Comparison of ENCODE assay signal across 7 mouse cellular contexts in the genomic region with DNA sequence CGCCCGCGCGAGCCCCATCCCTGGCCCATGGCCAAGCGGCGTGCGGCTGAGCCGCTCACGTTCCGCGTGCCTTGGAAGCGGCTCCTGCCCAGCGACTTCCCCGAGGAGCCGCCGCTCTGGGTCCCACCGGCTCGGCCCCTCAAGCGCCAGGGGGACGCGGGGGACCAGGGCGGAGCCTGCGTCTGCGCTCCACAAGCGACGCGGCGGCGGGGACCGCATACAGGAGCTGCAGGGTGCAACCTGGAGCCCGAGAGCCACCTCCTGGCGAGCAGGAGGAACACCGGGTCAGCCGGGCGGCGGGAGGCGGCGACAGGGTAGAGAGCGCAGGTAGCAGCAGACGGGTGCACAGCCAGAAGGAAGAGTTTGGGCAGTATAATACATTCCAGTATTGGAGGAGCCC. TPM values are rescaled to one million over a fixed set of nuclear protein-coding genes. Genes with fewer than 3 reads are reported as not detected.
DNase-seq lines count a peak whose midpoint lies in the region; ATAC-seq lines count a peak whose summit lies in the region.

No protein-coding gene starts in this region.

- no peaks in the 10 kb centered on the region for H3K9me3 ChIP-seq in embryonic facial prominence, embryonic 13.5 days
- no peaks in the 10 kb centered on the region for H3K9me3 ChIP-seq in limb, embryonic 13.5 days
- H3K9me3 ChIP-seq in midbrain, embryonic 15.5 days: no peaks in the 10 kb centered on the region

- peak; percentile 85 to 90 for DNase-seq in adrenal gland, postnatal 36 days
- peak; percentile 8 to 21 for DNase-seq in heart, adult 9 months (ENCODE audit: low spot score in 2 of 2)
- DNase-seq in kidney, adult 9 months: peak; percentile 81
- DNase-seq in spleen, adult 18-20 months: peak; percentile 71 to 85

- no peaks in the 10 kb centered on the region for H3K36me3 ChIP-seq in embryonic facial prominence, embryonic 13.5 days
- no peaks in the 10 kb centered on the region for H3K36me3 ChIP-seq in limb, embryonic 13.5 days
- H3K36me3 ChIP-seq in midbrain, embryonic 15.5 days (replicated peaks): no peaks in the 10 kb centered on the region

- H3K27me3 ChIP-seq in embryonic facial prominence, embryonic 13.5 days: peaks cover 35% of the 10 kb centered on the region
- H3K27me3 ChIP-seq in limb, embryonic 13.5 days: peaks cover 32% of the 10 kb centered on the region
- 0 out of 2 replicates have a peak, but pooled peaks cover 16% of the 10 kb centered on the region for H3K27me3 ChIP-seq in midbrain, embryonic 15.5 days (replicated peaks)

- 1% methylated on average over 40 of the region's 40 CpGs for WGBS in embryonic facial prominence, embryonic 13.5 days
- WGBS in limb, embryonic 13.5 days: 1% methylated on average over 40 of the region's 40 CpGs
- under 1% methylated on average over 40 of the region's 40 CpGs for WGBS in midbrain, embryonic 15.5 days

- H3K9ac ChIP-seq in embryonic facial prominence, embryonic 13.5 days: peak overlapping the region; percentile 74
- H3K9ac ChIP-seq in limb, embryonic 13.5 days: peak overlapping the region; percentile 65
- peak overlapping the region; percentile 58 for H3K9ac ChIP-seq in midbrain, embryonic 15.5 days

- H3K27ac ChIP-seq in embryonic facial prominence, embryonic 13.5 days: no peak overlapping the region
- H3K27ac ChIP-seq in limb, embryonic 13.5 days: no peak overlapping the region
- H3K27ac ChIP-seq in midbrain, embryonic 15.5 days: no peak overlapping the region

- ATAC-seq in embryonic facial prominence, embryonic 13.5 days (ENCODE audit: insufficient number of reproducible peaks, insufficient read depth, low FRiP score, low TSS enrichment, low read depth): peak; percentile 75; the same call in 1 of the 2 replicates
- ATAC-seq in limb, embryonic 13.5 days (ENCODE audit: low FRiP score, low read depth): peak; percentile 87
- ATAC-seq in midbrain, embryonic 15.5 days (replicated peaks): peak; percentile 97

- H3K4me1 ChIP-seq in embryonic facial prominence, embryonic 13.5 days: no peaks in the 10 kb centered on the region; the same call in 1 of the 2 replicates
- 0 out of 2 replicates have a peak, but pooled peaks cover 2% of the 10 kb centered on the region for H3K4me1 ChIP-seq in limb, embryonic 13.5 days
- H3K4me1 ChIP-seq in midbrain, embryonic 15.5 days: peaks cover 6% of the 10 kb centered on the region; the same call in 1 of the 2 replicates

- H3K4me2 ChIP-seq in embryonic facial prominence, embryonic 13.5 days: peak overlapping the region; percentile 80
- H3K4me2 ChIP-seq in limb, embryonic 13.5 days (replicated peaks): peak overlapping the region; percentile 76
- peak overlapping the region; percentile 87 for H3K4me2 ChIP-seq in midbrain, embryonic 15.5 days

- H3K4me3 ChIP-seq in embryonic facial prominence, embryonic 13.5 days: peak overlapping the region; percentile 55
- peak overlapping the region; percentile 57 for H3K4me3 ChIP-seq in limb, embryonic 13.5 days
- H3K4me3 ChIP-seq in midbrain, embryonic 15.5 days: peak overlapping the region; percentile 54

RNA-seq across cellular contexts. Expression of gene Tex50, which starts 11.5 kb away (rescaled TPM):
- total RNA-seq in adrenal gland, postnatal 36 days (2021): not detected
- 0.59 and 0.63 TPM in 2 replicates for polyA plus RNA-seq in embryonic facial prominence, embryonic 13.5 days (2015; fragmentation: Nextera tagmentation; extraction: Ambion mirVana)
- 0.15 and 0.22 TPM in 2 replicates for polyA plus RNA-seq in limb, embryonic 13.5 days (2015; fragmentation: Nextera tagmentation; extraction: Ambion mirVana)
- 1.0 and 1.3 TPM in 2 replicates for polyA plus RNA-seq in midbrain, embryonic 15.5 days (2015; fragmentation: Nextera tagmentation; extraction: Ambion mirVana)

RNA-seq across cellular contexts. Expression of gene Ankrd45, which starts 28.2 kb away (rescaled TPM):
- 1 to 10 TPM; 4.4 to 8.5 TPM for total RNA-seq in adrenal gland, postnatal 36 days (2021)
- 4.6 and 5.0 TPM in 2 replicates for polyA plus RNA-seq in embryonic facial prominence, embryonic 13.5 days (2015; fragmentation: Nextera tagmentation; extraction: Ambion mirVana)
- polyA plus RNA-seq in limb, embryonic 13.5 days (2015; fragmentation: Nextera tagmentation; extraction: Ambion mirVana): 2.3 and 3.1 TPM in 2 replicates
- polyA plus RNA-seq in midbrain, embryonic 15.5 days (2015; fragmentation: Nextera tagmentation; extraction: Ambion mirVana): 25.7 and 27.1 TPM in 2 replicates

RNA-seq across cellular contexts. Expression of gene Klhl20, which starts 39.3 kb away (rescaled TPM):
- total RNA-seq in adrenal gland, postnatal 36 days (2021): 10 to 100 TPM; 15.9 to 16.7 TPM
- polyA plus RNA-seq in embryonic facial prominence, embryonic 13.5 days (2015; fragmentation: Nextera tagmentation; extraction: Ambion mirVana): 18.1 and 23.1 TPM in 2 replicates
- polyA plus RNA-seq in limb, embryonic 13.5 days (2015; fragmentation: Nextera tagmentation; extraction: Ambion mirVana): 17.1 and 17.3 TPM in 2 replicates
- polyA plus RNA-seq in midbrain, embryonic 15.5 days (2015; fragmentation: Nextera tagmentation; extraction: Ambion mirVana): 16.1 and 18.1 TPM in 2 replicates

Comparison
In these comparisons a context has a peak if more than half of its experiments do, and no peak if none do; other contexts are left out.
1. DNase-seq: peak in every context shown above with its lines; median percentile 88 in adrenal gland, postnatal 36 days; 81 in kidney, adult 9 months; 78 in spleen, adult 18-20 months; 14 in heart, adult 9 months.